24 mouse cellular contexts compared by ENCODE assay signal in genomic region chr9:44593221-44593620, GRCm38 (mm10). TPM values are rescaled to one million over a fixed set of nuclear protein-coding genes. Genes with fewer than 3 reads are reported as not detected.
DNase-seq lines count a peak whose midpoint lies in the region; ATAC-seq and TF ChIP-seq lines count a peak whose summit lies in the region.
"Had no signal": no experiment of that assay in that cellular context is flagged by ENCODE, and none has a peak within 500 bp of the region (broad histone marks: within the 10 kb centered on the region; RNA-seq: fewer than 3 reads in every experiment).

No protein-coding gene starts in this region.

- DNase-seq in intestine, embryonic 14.5 days (ENCODE audit: low spot score), result peak; percentile 12
- DNase-seq in ES-E14 (ENCODE audit: low read depth, low spot score) (no peak), ZHBTc4 (ENCODE audit: low read depth, low spot score) (peak; percentile 63)
- no peak for DNase-seq in urinary bladder, postnatal 10 days (ENCODE audit: low spot score)
- no peak for DNase-seq in cerebellum, adult 18-20 months
- DNase-seq: adrenal gland, adult 2 months; adrenal gland, postnatal 10 days; adrenal gland, postnatal 25 days; B cell, adult 2 months; cerebellum, adult 11-12 months; cerebellum, adult 8-10 months; cerebellum, postnatal 10 days; cerebellum, postnatal 25 days; forebrain, postnatal 0 days had no signal

- H3K9ac ChIP-seq in intestine, embryonic 14.5 days (ENCODE audit: low read length), result no peak overlapping the region
- no peak overlapping the region for H3K9ac ChIP-seq in intestine, embryonic 16.5 days (ENCODE audit: low read depth, low read length)
- H3K9ac ChIP-seq in ES-E14 (ENCODE audit: insufficient read depth, low read depth, low read length, poor library complexity, severe bottlenecking), result no peak overlapping the region
- no peak overlapping the region for H3K9ac ChIP-seq in hindbrain, embryonic 13.5 days
- H3K9ac ChIP-seq: embryonic facial prominence, embryonic 12.5 days; forebrain, embryonic 13.5 days; forebrain, embryonic 15.5 days; forebrain, postnatal 0 days had no signal

- H3K4me2 ChIP-seq in intestine, embryonic 14.5 days (ENCODE audit: low read length), result no peak overlapping the region
- no peak overlapping the region for H3K4me2 ChIP-seq in intestine, embryonic 16.5 days (ENCODE audit: low read depth, low read length)
- H3K4me2 ChIP-seq in hindbrain, embryonic 13.5 days, result no peak overlapping the region
- H3K4me2 ChIP-seq: embryonic facial prominence, embryonic 12.5 days; forebrain, embryonic 13.5 days; forebrain, embryonic 15.5 days had no signal

- no peak overlapping the region for H3K4me3 ChIP-seq in intestine, embryonic 14.5 days (ENCODE audit: low read depth, low read length)
- H3K4me3 ChIP-seq in intestine, embryonic 16.5 days (ENCODE audit: low read length), result no peak overlapping the region
- no peak overlapping the region for H3K4me3 ChIP-seq in ES-E14 (ENCODE audit: insufficient read depth in 1 of 2, low read depth in 1 of 2, low read length in 2 of 2, poor library complexity in 1 of 2, severe bottlenecking in 1 of 2)
- no peak overlapping the region for H3K4me3 ChIP-seq in macrophage (ENCODE audit: inconsistent target)
- no peak overlapping the region for H3K4me3 ChIP-seq in hindbrain, embryonic 13.5 days
- H3K4me3 ChIP-seq: embryonic facial prominence, embryonic 10.5 days; embryonic facial prominence, embryonic 12.5 days; forebrain, embryonic 13.5 days; forebrain, embryonic 15.5 days had no signal

- no peaks in the 10 kb centered on the region for H3K27me3 ChIP-seq in intestine, embryonic 14.5 days (replicated peaks; ENCODE audit: control insufficient read depth, insufficient read depth, low read length)
- no peaks in the 10 kb centered on the region for H3K27me3 ChIP-seq in intestine, embryonic 16.5 days (replicated peaks; ENCODE audit: control insufficient read depth, insufficient read depth, low read length)
- H3K27me3 ChIP-seq in hindbrain, embryonic 13.5 days, result no peaks in the 10 kb centered on the region
- H3K27me3 ChIP-seq: CH12.LX; embryonic facial prominence, embryonic 12.5 days; forebrain, embryonic 13.5 days; forebrain, embryonic 15.5 days had no signal

- H3K27ac ChIP-seq in intestine, embryonic 14.5 days (ENCODE audit: low read depth), result no peak overlapping the region
- no peak overlapping the region for H3K27ac ChIP-seq in intestine, embryonic 16.5 days (ENCODE audit: low read length)
- H3K27ac ChIP-seq in ES-E14 (ENCODE audit: insufficient read depth, low read depth, low read length, poor library complexity, severe bottlenecking) (peak overlapping the region; percentile 77; the same call in 1 of the 2 replicates), macrophage (peak overlapping the region; percentile 56)
- no peak overlapping the region for H3K27ac ChIP-seq in hindbrain, embryonic 13.5 days
- H3K27ac ChIP-seq: embryonic facial prominence, embryonic 10.5 days; embryonic facial prominence, embryonic 12.5 days; forebrain, embryonic 13.5 days; forebrain, embryonic 15.5 days had no signal

- ATAC-seq in intestine, embryonic 14.5 days (replicated peaks; ENCODE audit: low FRiP score, low TSS enrichment, low read depth), result no peak
- ATAC-seq in intestine, embryonic 16.5 days, result no peak
- ATAC-seq in hindbrain, embryonic 13.5 days (ENCODE audit: low FRiP score), result no peak
- ATAC-seq: CD4-positive, CD25-positive, alpha-beta regulatory T cell, adult 4 months; forebrain, embryonic 13.5 days; forebrain, embryonic 15.5 days; forebrain, postnatal 0 days had no signal

- no peaks in the 10 kb centered on the region for H3K79me2 ChIP-seq in macrophage (ENCODE audit: inconsistent target)

- H3K4me1 ChIP-seq in intestine, embryonic 14.5 days (replicated peaks; ENCODE audit: control insufficient read depth, insufficient read depth, low read length), result no peaks in the 10 kb centered on the region
- no peaks in the 10 kb centered on the region for H3K4me1 ChIP-seq in intestine, embryonic 16.5 days (ENCODE audit: control insufficient read depth, insufficient read depth, low read length)
- H3K4me1 ChIP-seq in ES-E14 (ENCODE audit: control insufficient read depth in 2 of 2, insufficient read depth in 2 of 2, low read length in 2 of 2, poor library complexity in 1 of 2), result peaks cover 18 to 23% of the 10 kb centered on the region in 2 experiments
- H3K4me1 ChIP-seq in hindbrain, embryonic 13.5 days (replicated peaks), result peaks cover 4% of the 10 kb centered on the region; the same call in 1 of the 2 replicates
- H3K4me1 ChIP-seq: embryonic facial prominence, embryonic 12.5 days; forebrain, embryonic 15.5 days had no signal

- no peaks in the 10 kb centered on the region for H3K36me3 ChIP-seq in intestine, embryonic 14.5 days (ENCODE audit: control insufficient read depth, insufficient read depth, low read length)
- H3K36me3 ChIP-seq in intestine, embryonic 16.5 days (ENCODE audit: control insufficient read depth, insufficient read depth, low read length), result no peaks in the 10 kb centered on the region
- H3K36me3 ChIP-seq in ES-E14 (ENCODE audit: control insufficient read depth, insufficient read depth, low read length, poor library complexity, severe bottlenecking) (no peaks in the 10 kb centered on the region), macrophage (ENCODE audit: inconsistent target) (no peaks in the 10 kb centered on the region)
- H3K36me3 ChIP-seq in hindbrain, embryonic 13.5 days, result no peaks in the 10 kb centered on the region
- H3K36me3 ChIP-seq: embryonic facial prominence, embryonic 10.5 days; embryonic facial prominence, embryonic 12.5 days; forebrain, embryonic 15.5 days had no signal

- in situ Hi-C loops in ES-E14 (cut with MboI; ENCODE audit: low sequenced_read_pairs in 2 of 2, unreplicated experiment in 2 of 2), result no loop called here

- no peaks in the 10 kb centered on the region for H3K9me3 ChIP-seq in intestine, embryonic 14.5 days (ENCODE audit: control insufficient read depth, low read length)
- no peaks in the 10 kb centered on the region for H3K9me3 ChIP-seq in intestine, embryonic 16.5 days (ENCODE audit: control insufficient read depth, low read length)
- H3K9me3 ChIP-seq in ES-E14 (ENCODE audit: control insufficient read depth, insufficient read depth, low read depth, low read length), result no peaks in the 10 kb centered on the region
- H3K9me3 ChIP-seq in hindbrain, embryonic 13.5 days, result no peaks in the 10 kb centered on the region
- H3K9me3 ChIP-seq: embryonic facial prominence, embryonic 10.5 days; forebrain, embryonic 13.5 days; forebrain, embryonic 15.5 days had no signal

- 85% methylated on average over 4 of the region's 4 CpGs for WGBS in intestine, embryonic 14.5 days
- WGBS in intestine, embryonic 16.5 days, result 93% methylated on average over 4 of the region's 4 CpGs
- 90% methylated on average over 4 of the region's 4 CpGs for WGBS in macrophage (ENCODE audit: missing documents)
- 83% methylated on average over 4 of the region's 4 CpGs for WGBS in hindbrain, embryonic 13.5 days

TF ChIP-seq in ES-E14, 5 proteins besides CTCF, POLR2A, EP300 and RAD21:
- TF ChIP-seq ZNF384 (IDR thresholded peaks at IDR 0.05; ENCODE audit: low read depth, low read length), result no peak
- no peak for TF ChIP-seq CHD2 (IDR thresholded peaks at IDR 0.05; ENCODE audit: low read depth, low read length)
- no peak for TF ChIP-seq HCFC1 (IDR thresholded peaks at IDR 0.05; ENCODE audit: borderline replicate concordance, insufficient read depth, low read length)
- TF ChIP-seq ZC3H11A (IDR thresholded peaks at IDR 0.05; ENCODE audit: borderline replicate concordance, low read depth, low read length), result no peak
- no peak for TF ChIP-seq MAFK (IDR thresholded peaks at IDR 0.05; ENCODE audit: insufficient read depth, low read depth, low read length)

RNA-seq across cellular contexts. Expression of gene Ddx6, which starts 11.5 kb away (rescaled TPM):
- polyA plus RNA-seq in intestine, embryonic 14.5 days (2014; fragmentation: Nextera tagmentation; extraction: Ambion mirVana), result 17.6 and 17.8 TPM in 2 replicates
- polyA plus RNA-seq in intestine, embryonic 16.5 days (2015; fragmentation: Nextera tagmentation; extraction: Ambion mirVana), result 8.1 and 9.8 TPM in 2 replicates
- total RNA-seq in ES-E14 (2012; rRNA removed), result 34.9 and 52.7 TPM in 2 replicates
- 100 to 1,000 TPM in 25 of 26 experiments, 10 to 100 TPM in 1; 97.4 to 201 (median 127) TPM for total RNA-seq in macrophage (2018; cell fraction: chromatin; rRNA removed)
- total RNA-seq in macrophage (2018; cell fraction: cytosol; rRNA removed), result 100 to 1,000 TPM; 103 to 169 (median 130) TPM
- total RNA-seq in macrophage (2018; cell fraction: nucleus; rRNA removed), result 100 to 1,000 TPM; 122 to 185 (median 135) TPM
- 72.2 to 89.3 TPM (median 77.9 TPM) in 3 replicates for polyA plus RNA-seq in macrophage (2018)
- 26.1 and 28.2 TPM in 2 replicates for polyA plus RNA-seq in hindbrain, embryonic 13.5 days (2015; fragmentation: Nextera tagmentation; extraction: Ambion mirVana)

RNA-seq across cellular contexts. Expression of gene Cxcr5, which starts 31.5 kb away (rescaled TPM):
- 0.82 and 0.89 TPM in 2 replicates for polyA plus RNA-seq in intestine, embryonic 14.5 days (2014; fragmentation: Nextera tagmentation; extraction: Ambion mirVana)
- polyA plus RNA-seq in intestine, embryonic 16.5 days (2015; fragmentation: Nextera tagmentation; extraction: Ambion mirVana), result 1.1 TPM in 2 replicates
- 0.21 and 0.31 TPM in 2 replicates for total RNA-seq in ES-E14 (2012; rRNA removed)
- total RNA-seq in macrophage (2018; cell fraction: chromatin; rRNA removed), result not detected
- total RNA-seq in macrophage (2018; cell fraction: cytosol; rRNA removed), result under 1 TPM in 13 of 26 experiments, not detected in 13; 0.03 to 0.39 (median 0.07) TPM
- total RNA-seq in macrophage (2018; cell fraction: nucleus; rRNA removed), result under 1 TPM in 3 of 26 experiments, not detected in 23; 0.17 to 0.29 (median 0.21) TPM
- 0.09 TPM in 1 of 3 replicates, not detected in the others for polyA plus RNA-seq in macrophage (2018)
- polyA plus RNA-seq in hindbrain, embryonic 13.5 days (2015; fragmentation: Nextera tagmentation; extraction: Ambion mirVana), result 0.10 TPM in 1 of 2 replicates, not detected in the other
- total RNA-seq: forebrain, postnatal 0 days; MEL had no signal
- polyA plus RNA-seq: embryonic facial prominence, embryonic 10.5 days; forebrain, embryonic 13.5 days; forebrain, embryonic 15.5 days; forebrain, postnatal 0 days had no signal

Comparison
In these comparisons a context has a peak if more than half of its experiments do, and no peak if none do; other contexts are left out.
1. DNase-seq: peak in intestine, embryonic 14.5 days (single experiment) and ZHBTc4 (single experiment); none in ES-E14 (single experiment), urinary bladder, postnatal 10 days (single experiment) and cerebellum, adult 18-20 months (0 of 2).
2. H3K27ac ChIP-seq: peak in ES-E14 (single experiment) and macrophage (single experiment); none in intestine, embryonic 14.5 days (single experiment), intestine, embryonic 16.5 days (single experiment) and hindbrain, embryonic 13.5 days (single experiment).